Mouse (Mus musculus) liver, embryonic 14.5 days (tissue): ENCODE measurements around the gene Sec16a.

Source experiments
- CTCF ChIP-seq: IDR thresholded peaks from 2 replicates; pipeline ENCODE4 v1.5.1; 2016; ENCODE audit warnings: antibody characterized with exemption, low read depth, control low read depth
- EP300 ChIP-seq: IDR thresholded peaks from 2 replicates; pipeline ENCODE4 v1.6.1; 2016; ENCODE audit warnings: antibody characterized with exemption, low read depth

GRCm38 (mm10) chr2:26462980-26463379 lies 18.0 kb upstream of the Sec16a start:
- no peak for TF ChIP-seq CTCF
- TF ChIP-seq EP300 = no peak
